Mouse (Mus musculus) spleen, embryonic (tissue): ENCODE measurements around the gene Nalcn.
"Not testable (repeated sequence)": the region's sequence is repeated elsewhere in the genome, so short reads cannot be mapped to it uniquely, and the experiment has no call there.

Experiments
- CTCF ChIA-PET: fragments of 350-600 bp; sonication (Branson Sonifier 250); formaldehyde crosslinking; loops from one replicate; lab custom pipeline; 2022; lab: Charles Lee

The Nalcn gene

DNA sequence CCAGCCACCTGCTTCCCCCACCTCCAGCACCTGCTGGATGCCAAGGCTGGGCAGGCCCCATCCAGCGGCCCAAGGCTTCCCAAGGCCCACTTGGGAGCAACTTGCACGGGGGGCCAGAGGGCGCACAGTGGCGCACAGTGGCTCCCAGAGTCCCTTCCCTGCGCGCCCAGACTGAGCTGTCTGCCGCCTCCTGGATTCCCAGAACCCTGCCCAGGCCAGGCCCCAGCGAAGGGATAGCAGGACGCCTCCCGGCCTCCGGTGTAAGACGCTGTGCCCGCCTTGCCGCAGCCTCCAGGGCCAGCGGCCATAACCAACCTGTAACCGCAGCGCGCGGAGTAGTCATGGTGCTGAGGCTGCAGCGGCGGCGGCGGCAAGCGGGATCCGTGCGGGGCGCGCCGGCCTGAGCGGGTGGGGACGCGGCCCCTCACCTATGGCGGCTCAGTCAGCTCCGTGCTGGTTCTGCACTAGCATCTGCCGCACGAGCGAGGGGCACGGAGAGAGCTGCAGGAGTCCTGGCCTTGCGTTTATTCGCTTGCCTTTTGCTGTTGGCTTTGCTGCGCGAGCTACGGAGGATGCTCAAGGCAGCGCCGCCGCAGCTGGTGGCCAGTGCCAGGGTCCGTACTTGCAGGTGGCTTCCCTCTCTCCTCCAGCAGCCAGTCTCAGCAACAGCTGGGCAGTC is at the start of gene Nalcn:
Nalcn (minus strand) TSS at position 644 of the 679 bp plus-strand sequence.
- CTCF ChIA-PET = no interaction called here

DNA sequence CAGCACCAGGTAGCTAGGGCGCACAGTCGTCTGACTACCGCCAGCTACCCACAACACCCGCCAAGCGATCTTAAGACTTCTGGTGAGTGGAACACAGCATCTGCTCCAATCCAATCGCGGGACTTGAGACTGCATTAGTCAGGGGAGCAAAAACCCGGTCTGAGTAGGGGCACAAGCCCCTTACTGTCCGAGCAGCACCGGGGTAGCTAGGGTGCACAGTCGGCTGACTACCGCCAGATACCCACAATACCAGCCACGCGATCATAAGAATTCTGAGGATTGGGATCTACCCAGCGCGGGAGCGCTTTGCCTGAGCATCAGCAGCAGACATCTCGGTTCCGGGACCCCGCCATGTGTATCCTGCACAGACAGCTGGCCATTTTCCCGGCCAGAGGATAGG is 44.1 kb upstream of the Nalcn start:
- CTCF ChIA-PET = not testable (repeated sequence)

DNA sequence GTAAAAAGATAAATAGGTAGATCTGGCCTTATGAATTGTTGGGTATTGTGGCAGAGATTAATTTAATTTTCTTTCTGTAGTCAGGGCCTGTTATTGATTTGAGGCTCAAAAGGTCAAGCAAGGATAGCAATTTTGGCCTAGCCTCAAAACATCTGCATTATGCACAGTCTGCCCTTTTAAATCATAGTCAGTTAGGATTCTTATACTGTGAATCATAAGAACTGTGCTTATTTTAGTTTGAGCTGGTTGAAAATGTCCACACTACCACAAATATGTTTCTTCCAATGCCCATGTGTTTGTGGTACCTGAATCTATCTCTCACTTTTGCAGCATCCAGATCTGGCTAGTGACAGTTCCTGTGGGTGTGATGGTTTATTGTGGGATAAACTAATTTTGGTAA is 37.5 kb upstream of the Nalcn start:
- CTCF ChIA-PET = no interaction called here

DNA sequence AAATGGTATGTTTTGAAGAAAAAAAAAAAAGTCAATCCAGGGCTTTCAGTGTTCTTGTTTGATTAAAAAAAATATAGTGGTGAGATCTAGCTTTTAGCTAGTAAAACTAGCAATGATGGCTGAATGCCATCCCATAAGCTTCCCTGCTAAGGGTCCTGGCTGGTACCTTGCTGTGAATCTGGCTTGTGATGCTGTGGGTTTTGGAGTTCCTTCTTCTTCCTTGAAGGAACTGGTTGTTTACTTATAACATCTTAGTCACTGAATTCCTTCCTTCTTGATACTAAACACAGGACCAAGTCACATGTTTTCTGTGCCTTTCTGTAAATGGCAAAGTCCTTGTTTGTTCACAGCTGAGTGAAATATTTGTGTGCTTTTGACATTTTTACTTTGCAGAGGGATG is 36.3 kb upstream of the Nalcn start:
- CTCF ChIA-PET = no interaction called here

DNA sequence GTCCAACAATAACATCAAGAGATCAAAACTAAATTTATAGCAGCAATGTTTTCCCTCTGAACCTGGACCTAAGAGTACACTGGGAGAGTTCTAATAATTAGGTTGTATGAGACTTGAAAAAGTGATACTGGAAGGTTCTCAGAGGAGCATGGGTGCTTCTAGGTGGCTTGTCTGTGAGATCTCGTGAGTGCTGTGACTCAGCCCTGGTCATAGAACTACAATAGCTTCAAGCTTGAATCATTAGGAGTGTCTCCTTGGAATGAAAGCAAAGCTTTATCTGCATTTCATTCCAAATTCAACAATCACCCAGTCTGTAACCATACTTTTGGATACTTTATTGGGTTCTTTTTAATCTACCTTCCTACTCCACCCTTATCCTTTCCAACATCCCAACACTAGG is 35.4 kb upstream of the Nalcn start:
- CTCF ChIA-PET = no interaction called here

DNA sequence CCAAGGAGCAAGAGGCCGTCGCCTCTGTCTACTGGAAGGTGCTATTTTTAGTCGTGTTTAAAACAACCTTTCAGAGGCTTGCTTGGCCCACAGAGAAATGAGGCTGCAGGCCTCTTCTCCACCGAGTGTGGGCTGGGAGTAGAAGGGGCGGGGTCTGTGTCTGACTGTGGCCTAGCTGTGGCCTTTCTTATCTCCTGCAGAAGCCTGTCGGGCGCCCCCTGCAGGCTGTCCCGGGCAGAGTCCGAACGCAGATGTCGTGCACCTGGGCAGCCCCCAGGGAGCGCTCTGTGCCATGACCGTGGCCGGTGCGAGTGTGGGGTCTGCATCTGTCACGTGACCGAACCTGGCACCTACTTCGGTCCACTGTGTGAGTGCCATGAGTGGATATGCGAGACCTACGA is 34.1 kb upstream of the Nalcn start:
- CTCF ChIA-PET = no interaction called here

DNA sequence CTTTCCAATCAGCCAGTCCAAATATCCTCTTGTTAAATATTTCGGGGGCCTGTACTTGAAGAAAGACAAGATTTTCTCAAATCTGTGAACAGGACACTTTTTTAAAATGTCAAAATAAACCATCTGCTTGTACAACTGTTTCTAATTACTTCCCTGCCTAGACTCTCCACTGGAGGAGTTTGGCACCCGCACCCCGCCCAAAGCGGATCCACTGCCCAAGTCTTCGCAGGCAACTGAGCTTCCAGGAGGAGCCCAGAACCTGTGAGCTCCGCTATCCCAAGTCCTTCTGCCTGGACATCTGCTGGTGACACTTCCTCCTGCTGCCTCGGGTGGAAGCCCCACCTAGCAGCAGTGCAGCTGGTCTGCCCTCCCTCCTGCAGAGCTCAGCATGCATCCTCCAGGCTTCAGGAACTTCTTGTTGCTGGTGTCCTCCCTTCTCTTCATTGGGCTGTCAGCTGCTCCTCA is 33.0 kb upstream of the Nalcn start, which contains the start of gene Itgbl1:
Itgbl1 (plus strand) TSS at position 51 of the 465 bp plus-strand sequence.
- CTCF ChIA-PET = no interaction called here

DNA sequence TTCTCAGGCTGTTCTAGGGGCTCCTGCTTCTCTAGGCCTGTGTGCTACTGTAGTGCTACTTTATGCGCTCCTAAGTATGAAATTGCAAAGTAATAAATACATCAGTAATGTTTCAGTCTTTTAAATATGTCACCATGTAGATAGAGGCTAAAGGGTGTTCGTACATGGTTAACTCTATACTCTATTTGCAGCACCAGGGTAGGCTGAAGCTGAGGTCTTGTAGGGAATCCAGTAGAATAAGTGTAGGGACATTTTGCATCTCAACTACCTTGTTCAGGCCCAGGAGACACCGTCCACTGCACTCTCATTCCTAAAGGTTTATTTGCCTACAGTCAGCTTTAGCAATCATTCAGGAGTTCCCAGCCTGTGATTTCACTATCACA is 227 bp upstream of the Nalcn start:
- CTCF ChIA-PET = no interaction called here

DNA sequence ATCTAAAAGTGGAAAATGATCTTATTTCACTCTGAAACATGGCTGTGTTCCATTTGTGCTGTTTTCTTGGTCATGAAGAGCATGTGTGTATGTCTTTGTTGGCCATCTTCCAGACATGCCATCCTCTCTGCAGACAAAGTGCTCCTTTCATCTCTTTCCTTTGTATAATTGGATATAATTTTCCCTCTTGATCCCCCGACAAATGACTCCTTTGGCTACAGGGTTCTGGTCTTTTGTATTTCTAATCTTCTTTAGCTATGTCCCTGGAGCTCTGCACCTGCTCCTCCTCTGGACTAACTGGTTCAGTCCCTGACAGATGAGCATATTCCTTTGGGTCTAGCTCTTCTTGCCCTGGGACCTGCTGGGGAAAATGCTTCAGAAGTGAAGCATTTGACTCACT is 4.0 kb downstream of the Nalcn start:
- CTCF ChIA-PET = no interaction called here

DNA sequence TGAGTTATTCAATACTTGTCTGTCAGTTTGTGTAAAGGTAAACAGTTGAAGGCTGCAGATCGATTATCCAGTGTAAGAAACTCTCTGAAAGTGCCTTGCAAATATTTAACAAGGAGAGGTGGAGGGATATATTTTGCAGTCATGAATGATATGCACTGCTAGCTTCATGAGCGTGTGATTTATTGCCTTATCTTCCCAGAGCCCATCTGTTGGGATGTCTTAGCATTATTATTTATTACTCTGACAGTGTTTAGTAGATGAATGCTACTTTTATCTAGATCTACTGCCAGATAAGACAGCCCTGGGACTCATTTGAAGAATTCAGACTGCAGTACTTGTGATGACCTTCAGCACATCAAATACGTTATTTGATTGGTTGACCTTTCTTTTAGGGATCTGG is 31.7 kb downstream of the Nalcn start:
- CTCF ChIA-PET = no interaction called here

DNA sequence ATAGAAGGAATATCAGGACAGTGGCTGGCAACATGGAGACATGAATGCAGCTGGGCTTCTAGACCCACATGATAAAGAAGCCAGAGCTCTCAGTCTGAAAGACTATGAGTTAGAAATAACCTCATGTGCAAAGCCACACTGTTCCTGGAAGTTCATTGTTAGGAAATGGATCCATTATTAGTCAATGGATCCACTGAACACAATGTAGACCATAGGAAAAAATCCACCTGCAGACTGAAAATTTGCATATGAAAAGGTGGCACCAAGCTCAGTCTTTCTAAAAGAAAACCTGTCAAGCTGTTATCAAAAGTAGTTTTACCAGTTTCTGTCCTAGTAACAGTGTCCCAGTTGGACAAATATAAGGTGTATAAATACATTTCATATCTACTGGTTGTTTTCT is 39.5 kb downstream of the Nalcn start:
- CTCF ChIA-PET = no interaction called here

DNA sequence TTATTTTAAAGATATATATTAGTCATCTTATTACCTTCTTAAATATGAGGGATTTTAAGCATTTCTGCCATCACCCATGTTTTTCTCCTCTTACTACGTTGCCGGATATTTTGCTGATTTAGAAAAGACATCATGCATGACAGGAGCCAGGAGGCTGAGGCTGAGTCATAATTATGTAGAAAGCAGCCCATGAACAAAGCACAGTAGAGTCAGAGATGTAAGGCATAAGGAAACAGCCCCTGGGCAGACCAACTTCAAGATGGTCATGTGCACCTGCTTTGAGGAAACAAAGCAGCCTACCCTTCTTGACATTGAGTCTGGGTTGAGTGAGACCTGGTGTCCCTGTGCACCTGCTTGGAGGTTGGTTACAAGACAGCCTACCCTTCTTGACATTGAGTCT is 44.5 kb downstream of the Nalcn start:
- CTCF ChIA-PET = no interaction called here

DNA sequence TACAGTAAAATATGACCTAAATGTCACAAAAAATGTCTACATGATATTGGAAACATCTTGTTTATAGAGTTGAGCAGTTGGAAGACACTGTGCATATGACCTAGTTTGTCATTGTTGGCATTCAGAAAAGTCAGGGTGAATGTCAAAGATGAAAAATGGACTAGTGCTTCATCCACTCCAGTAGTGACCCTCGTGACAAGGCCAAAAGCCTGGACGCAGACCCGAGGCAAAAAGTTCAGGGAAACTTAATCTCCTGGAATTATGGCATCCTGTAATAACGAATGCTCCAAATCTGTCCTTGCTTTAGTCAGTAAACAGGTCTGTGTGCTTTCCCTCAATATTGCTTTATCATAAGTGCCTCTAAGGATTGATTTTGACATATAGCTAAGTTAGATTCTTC is 51.6 kb downstream of the Nalcn start:
- CTCF ChIA-PET = no interaction called here

DNA sequence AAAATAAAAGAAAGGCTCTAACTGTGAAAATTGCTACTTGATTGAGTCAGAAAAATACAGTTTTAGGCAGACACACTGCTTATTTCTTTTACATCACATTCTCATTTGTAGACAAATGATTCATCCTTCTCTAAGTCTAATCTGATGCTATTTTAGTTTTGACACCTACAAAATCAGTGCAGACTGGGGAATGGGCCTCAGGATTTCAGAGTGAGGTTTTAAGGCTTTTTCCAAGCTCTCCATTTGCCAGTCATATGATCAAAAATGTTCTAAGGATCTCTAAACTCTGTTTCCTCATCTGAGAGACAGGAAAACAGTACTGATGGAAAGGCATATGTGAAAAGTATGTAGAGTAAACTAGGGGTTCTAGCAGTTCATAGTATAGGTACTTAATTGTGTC is 52.0 kb downstream of the Nalcn start:
- CTCF ChIA-PET = no interaction called here

DNA sequence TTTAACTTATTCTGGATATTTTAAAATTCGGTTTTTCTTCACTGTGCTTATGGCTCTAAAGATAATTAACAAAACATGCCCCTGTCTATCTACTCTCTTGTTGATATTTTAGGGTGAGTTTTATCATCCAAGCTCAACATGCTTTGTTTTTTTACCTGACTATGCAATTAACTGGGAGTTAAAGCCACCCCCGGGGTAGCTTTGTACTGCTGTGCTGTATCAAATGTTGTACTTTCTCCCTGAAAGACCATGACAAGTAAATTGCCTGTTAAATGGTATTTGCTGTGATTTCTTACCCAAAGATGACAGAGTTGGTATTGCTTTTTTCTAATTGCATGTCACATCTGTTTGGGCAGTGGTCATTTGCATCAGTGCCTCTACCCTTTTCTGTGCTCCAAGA is 60.3 kb downstream of the Nalcn start:
- CTCF ChIA-PET = no interaction called here

DNA sequence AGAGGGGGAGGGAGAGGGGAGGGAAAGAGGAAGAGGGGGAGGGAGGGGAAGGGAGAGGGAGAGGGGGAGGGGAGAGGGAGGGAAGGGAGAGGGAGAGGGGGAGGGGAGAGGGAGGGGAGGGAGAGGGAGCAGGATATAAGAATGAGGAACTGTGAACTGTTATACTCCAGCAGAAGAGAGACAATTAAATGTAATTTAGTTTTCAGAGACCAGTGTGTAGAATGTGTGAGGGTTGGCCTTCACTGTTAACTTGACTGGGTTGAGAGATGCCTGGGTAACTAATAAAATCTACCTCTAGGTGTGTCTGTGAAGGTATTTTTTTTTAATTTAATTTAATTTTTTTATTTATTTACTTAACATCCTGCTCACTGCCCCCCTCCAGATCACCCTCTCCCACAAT is 71.4 kb downstream of the Nalcn start:
- CTCF ChIA-PET = no interaction called here

DNA sequence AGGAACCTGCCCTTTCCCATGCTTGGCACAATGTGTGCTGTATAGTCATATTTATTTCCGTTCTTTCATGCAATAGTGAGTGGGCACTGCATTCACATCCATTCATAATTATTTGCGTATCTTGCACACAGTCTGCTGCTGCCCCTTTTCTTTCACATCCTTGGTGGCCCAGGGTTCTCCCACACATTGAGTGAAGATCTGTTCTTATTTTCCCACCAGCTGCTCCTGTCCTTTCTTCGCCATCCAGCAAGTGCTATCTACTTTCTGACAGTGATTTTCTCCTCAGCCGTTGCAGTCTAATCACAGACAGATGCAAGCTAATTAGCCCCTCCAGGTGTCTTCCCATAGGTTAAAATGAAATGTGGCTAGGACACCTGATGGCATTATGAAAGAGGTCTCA is 72.0 kb downstream of the Nalcn start:
- CTCF ChIA-PET = no interaction called here

DNA sequence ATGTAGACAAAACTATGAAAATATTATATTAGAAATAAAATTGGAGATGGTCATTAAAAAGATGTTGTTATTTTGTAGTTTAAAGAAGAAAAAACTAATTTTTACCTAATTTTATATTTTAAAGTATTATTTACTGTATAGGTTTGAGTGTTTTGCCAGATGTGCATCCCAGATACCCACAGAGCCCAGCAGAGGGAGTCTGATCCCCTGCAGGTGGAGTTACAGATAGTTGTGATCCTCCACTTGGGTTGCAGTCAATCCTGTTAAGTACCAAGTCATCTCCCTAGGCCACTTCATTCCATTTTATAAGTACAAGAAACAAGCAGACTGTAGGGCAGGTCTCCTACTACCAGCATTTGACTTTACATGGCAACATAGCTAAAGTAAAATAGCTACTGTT is 84.6 kb downstream of the Nalcn start:
- CTCF ChIA-PET = no interaction called here

DNA sequence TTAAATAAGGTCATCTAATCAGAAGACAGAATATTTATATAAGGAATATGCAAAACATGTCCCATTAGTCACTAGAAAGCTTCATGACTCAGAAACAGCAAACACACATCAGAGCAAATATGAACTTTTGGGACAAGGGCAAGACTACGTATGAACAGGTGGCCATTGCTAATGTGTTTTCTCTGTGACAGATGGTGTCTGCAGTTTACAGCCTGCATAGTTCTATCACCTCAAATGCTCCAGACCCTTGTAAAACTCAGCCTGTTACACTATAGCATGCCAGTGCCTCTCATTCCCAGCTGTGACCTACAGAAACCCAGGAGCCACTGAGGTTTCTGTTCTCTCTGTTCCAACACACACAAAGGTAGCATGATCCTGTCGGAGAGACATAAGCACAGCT is 91.3 kb downstream of the Nalcn start:
- CTCF ChIA-PET = no interaction called here

DNA sequence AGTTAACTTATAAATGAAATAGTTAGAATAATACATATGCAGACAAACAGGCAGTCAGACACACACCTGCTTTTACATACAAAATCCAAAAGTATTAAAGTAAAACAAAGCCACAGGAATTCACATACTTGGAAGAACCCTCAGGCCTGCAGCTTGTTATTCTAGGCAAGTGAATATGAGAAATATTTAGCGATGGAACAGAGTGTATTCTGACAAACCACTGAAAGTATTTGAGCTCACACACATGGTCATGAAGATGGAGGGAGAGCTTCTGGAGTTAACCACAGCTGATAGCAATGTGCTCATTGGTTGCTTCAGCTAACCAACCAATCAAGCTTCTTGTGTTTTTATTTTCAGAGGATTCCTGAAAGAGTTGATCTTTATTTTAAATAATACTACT is 93.9 kb downstream of the Nalcn start:
- CTCF ChIA-PET = no interaction called here

DNA sequence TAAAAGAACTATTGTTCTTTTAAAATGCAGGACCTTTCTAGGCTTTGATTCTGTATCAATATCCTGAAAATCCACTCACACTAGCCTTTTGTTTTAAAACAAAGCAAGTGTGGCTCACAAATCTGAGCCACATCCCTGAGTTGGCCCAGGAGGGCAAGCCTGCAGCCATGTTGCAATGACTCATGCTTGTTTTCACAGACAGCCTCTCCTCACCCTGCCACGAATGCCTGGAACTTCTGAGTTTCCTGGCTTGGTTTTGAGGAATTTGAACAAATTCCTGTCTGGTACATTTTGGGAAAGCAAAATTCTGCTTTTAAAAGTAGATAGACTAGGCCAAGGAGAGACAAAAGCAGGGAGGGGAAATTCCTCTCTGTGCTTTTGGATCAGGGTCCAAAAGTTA is 95.7 kb downstream of the Nalcn start:
- CTCF ChIA-PET = no interaction called here

DNA sequence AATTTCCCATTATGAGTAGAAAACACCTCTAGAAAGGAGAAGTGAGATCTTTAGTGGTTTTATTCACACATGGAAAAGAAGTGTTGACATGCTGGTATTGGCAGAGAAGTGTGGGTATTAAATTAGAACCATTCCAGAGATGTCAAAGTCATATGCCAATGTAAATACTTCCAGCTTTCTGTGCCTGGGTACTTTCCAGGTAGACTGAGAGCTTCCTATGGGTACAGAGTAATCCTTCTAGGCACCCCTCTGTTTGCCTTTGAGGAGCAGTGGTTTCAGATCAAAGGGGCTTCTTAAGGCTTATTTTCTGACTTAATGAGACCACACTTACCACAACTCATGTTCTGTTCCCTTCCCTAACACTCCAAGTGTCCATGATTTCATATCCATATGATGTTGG is 97.8 kb downstream of the Nalcn start:
- CTCF ChIA-PET = no interaction called here

DNA sequence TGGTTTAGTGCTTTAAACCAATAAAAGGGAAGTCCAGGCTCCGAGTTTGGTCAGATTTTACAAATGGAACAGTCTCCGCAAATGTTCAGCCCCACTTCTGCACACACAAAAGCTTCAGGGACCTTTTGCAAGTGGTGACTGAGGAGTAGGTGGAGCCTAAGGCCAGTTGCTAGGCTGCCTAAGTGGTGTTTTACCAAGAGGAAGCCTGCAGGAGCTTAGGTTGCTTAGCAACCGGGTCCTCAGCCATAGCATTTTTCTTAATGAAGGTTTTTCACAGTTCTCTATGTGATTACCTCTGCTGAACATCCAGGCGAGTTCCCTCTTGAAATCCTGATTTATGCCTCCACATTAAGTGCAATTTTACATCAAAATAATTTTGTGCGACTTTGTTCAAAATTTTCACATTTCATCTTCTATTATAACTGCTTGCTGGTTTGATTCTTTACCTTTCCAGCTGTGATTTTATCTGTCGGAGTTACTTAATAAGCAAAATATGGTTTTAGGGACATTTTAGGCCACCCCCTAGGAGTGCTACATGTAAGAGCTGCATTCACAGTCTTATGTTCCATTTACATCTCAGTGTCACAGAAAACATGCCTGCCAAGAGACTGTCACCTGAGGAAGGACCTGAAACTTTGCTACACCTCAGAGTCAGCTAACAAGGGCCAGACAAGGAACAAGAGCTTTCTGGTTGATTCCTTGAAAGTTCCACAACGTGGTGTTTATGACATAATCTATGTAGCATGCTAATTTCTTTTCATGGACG is 113.4 kb downstream of the Nalcn start:
- CTCF ChIA-PET = no interaction called here

DNA sequence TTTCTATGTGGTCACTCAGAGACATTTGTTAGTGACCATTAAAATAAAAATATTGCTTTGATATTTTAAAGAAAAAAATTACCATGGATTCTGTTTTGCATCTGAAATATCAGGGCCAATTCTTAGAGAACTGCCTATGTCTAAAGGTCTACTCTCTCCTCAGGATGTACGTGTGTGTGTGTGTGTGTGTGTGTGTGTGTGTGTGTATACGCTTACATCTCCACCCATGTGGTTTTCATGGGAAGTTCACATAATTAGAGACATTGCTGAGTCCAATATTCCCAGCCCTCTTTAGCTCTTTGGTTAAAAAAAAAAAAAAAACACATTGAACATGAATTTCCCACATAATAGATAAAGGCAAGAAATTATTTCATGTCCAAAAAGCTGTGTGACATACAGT is 114.0 kb downstream of the Nalcn start:
- CTCF ChIA-PET = no interaction called here
